10 mouse cellular contexts compared by ENCODE assay signal in the genomic region with DNA sequence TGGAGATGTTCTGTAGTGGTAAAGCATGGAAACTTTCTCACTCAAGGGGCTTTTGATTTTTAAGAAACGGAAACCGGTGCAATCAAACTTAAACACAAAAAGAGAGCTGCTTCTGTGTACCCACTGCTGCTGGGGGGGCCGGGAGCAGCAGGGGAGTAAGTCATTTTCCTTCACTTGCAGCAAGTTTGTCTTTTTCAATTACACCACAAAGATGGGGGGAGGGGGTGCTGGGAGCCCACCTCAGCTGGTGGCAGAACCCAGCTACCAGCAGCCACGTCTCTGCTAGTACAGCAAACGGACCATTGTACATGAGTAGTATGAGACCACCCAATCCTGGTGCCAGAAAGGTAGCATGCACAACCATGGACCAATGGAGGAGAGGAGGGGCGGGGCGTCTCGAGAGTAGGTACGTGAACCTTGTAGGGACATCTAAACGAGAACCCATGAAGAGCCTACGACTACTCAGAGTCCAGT.
DNase-seq lines count a peak whose midpoint lies in the region; ATAC-seq and TF ChIP-seq lines count a peak whose summit lies in the region.
"Had no signal": no experiment of that assay in that cellular context is flagged by ENCODE, and none has a peak within 500 bp of the region (broad histone marks: within the 10 kb centered on the region; RNA-seq: fewer than 3 reads in every experiment).

No protein-coding gene starts in this region.

- H3K36me3 ChIP-seq in heart, embryonic 10.5 days = no peaks in the 10 kb centered on the region
- H3K36me3 ChIP-seq: liver, embryonic 12.5 days had no signal

- H3K4me3 ChIP-seq in heart, embryonic 10.5 days = no peak overlapping the region; the same call in 1 of the 2 replicates
- H3K4me3 ChIP-seq in bone marrow, adult 2 months (replicated peaks; ENCODE audit: control insufficient read depth, low read depth, low read length) = no peak overlapping the region
- H3K4me3 ChIP-seq: liver, embryonic 12.5 days had no signal

- peak; percentile 79 for ATAC-seq in neutrophil, adult 5-6 weeks (ENCODE audit: extremely low read depth, insufficient number of reproducible peaks, low FRiP score, poor library complexity, severe bottlenecking)
- ATAC-seq: liver, embryonic 12.5 days had no signal

- TF ChIP-seq POLR2A in bone marrow, adult 2 months (IDR thresholded peaks at IDR 0.05; ENCODE audit: borderline replicate concordance, control insufficient read depth, low read depth, low read length) = no peak

- WGBS in heart, embryonic 10.5 days = 58% methylated on average over 11 of the region's 11 CpGs
- whole genome bisulfite sequencing in bone marrow, adult 2 months = 58% methylated on average over 11 of the region's 11 CpGs

- TF ChIP-seq CTCF in bone marrow, adult 2 months (IDR thresholded peaks at IDR 0.05; ENCODE audit: control insufficient read depth, insufficient read depth, low read length) = no peak

- no peak overlapping the region for H3K27ac ChIP-seq in heart, embryonic 10.5 days
- peak overlapping the region; percentile 80 for H3K27ac ChIP-seq in bone marrow, adult 2 months (ENCODE audit: control insufficient read depth, insufficient read depth, low read depth, low read length, poor library complexity)
- H3K27ac ChIP-seq: liver, embryonic 12.5 days had no signal

- no peaks in the 10 kb centered on the region for H3K9me3 ChIP-seq in heart, embryonic 10.5 days
- H3K9me3 ChIP-seq: liver, embryonic 12.5 days had no signal

- no peaks in the 10 kb centered on the region for H3K27me3 ChIP-seq in heart, embryonic 10.5 days (ENCODE audit: insufficient read depth, poor library complexity, severe bottlenecking)

- H3K4me1 ChIP-seq in heart, embryonic 10.5 days = peaks cover 2% of the 10 kb centered on the region; the same call in 1 of the 2 replicates
- peaks cover 5% of the 10 kb centered on the region; the same call in 1 of the 2 replicates for H3K4me1 ChIP-seq in bone marrow, adult 2 months (ENCODE audit: control insufficient read depth, insufficient read depth, low read length)

- peak; percentile 88 for DNase-seq in heart, adult 11 months
- DNase-seq in heart, embryonic 10.5 days (ENCODE audit: low spot score) = no peak
- peak; percentile 36 for DNase-seq in A20 (ENCODE audit: low read depth, low spot score)
- no peak for DNase-seq in yolk sac, embryonic 10.5 days (ENCODE audit: low spot score)
- DNase-seq in adrenal gland, postnatal 36 days = no peak
- DNase-seq in left cerebral cortex, adult 18-20 months (ENCODE audit: low spot score in 2 of 2) = no peak
- DNase-seq: gastrocnemius, postnatal 25 days had no signal

Comparison
In these comparisons a context has a peak if more than half of its experiments do, and no peak if none do; other contexts are left out.
1. DNase-seq: peak in heart, adult 11 months (single experiment) and A20 (single experiment); none in heart, embryonic 10.5 days (single experiment), yolk sac, embryonic 10.5 days (single experiment), adrenal gland, postnatal 36 days (0 of 2) and left cerebral cortex, adult 18-20 months (0 of 2).